Mouse (Mus musculus) kidney, adult 2 months (tissue): ENCODE measurements around the gene Mars. TPM values are rescaled to one million over a fixed set of nuclear protein-coding genes. Genes with fewer than 3 reads are reported as not detected.
A peak's percentile ranks its signal among the peaks of the same experiment; 100 is the strongest.
"Not testable (repeated sequence)": the region's sequence is repeated elsewhere in the genome, so short reads cannot be mapped to it uniquely, and the experiment has no call there.

ENCODE experiments used
- DNase-seq: peaks from one replicate; pipeline ENCODE4 v3.0.0; 2021
- H3K27ac ChIP-seq: fragments of 200-500 bp; 2 replicates; pipeline ENCODE4 v1.5.1; 2012; ENCODE audit warnings: low read depth, low read length, control low read depth, inconsistent platforms; ENCODE audit not compliant: insufficient read depth
- H3K27me3 ChIP-seq: fragments of 200-500 bp; replicated peaks from 2 replicates; pipeline ENCODE4 v1.6.1; 2012; ENCODE audit warnings: mild to moderate bottlenecking, moderate library complexity, low read length, inconsistent platforms; ENCODE audit not compliant: control insufficient read depth, insufficient read depth
- H3K36me3 ChIP-seq: fragments of 200-500 bp; 2 replicates; pipeline ENCODE4 v1.6.1; 2012; ENCODE audit warnings: mild to moderate bottlenecking, moderate library complexity, low read length, inconsistent platforms; ENCODE audit not compliant: control insufficient read depth, insufficient read depth
- H3K4me1 ChIP-seq: fragments of 200-500 bp; 2 replicates; pipeline ENCODE4 v1.6.1; 2011; ENCODE audit warnings: low read length; ENCODE audit not compliant: control insufficient read depth, insufficient read depth
- H3K4me3 ChIP-seq: fragments of 200-500 bp; 2 replicates; pipeline ENCODE4 v1.5.1; 2011; ENCODE audit warnings: mild to moderate bottlenecking, low read depth, low read length, control low read depth; ENCODE audit not compliant: insufficient read depth
- CTCF ChIP-seq: fragments of 200-500 bp; conservative IDR thresholded peaks from 2 replicates; pipeline ENCODE4 v1.5.1; 2011; ENCODE audit warnings: low read depth, mild to moderate bottlenecking, control low read depth, low read length, moderate library complexity, mixed read lengths; ENCODE audit not compliant: insufficient read depth, insufficient read length
- POLR2A ChIP-seq: fragments of 200-500 bp; IDR thresholded peaks from one replicate; pipeline ENCODE4 v1.6.1; 2011; ENCODE audit warnings: low read depth, low read length, control low read depth
- WGBS: fragments of 180-500 bp; shearing (Covaris S2); methylation state at CpG from one replicate; pipeline ENCODE4 v1.1.7; 2018; 5-methylcytosine and 5-hydroxymethylcytosine counted together
- polyA plus RNA-seq: library from polyadenylated mRNA; depleted of rRNA; stranded (reverse); fragments of >200 nt; gene quantifications from 2 replicates; pipeline ENCODE4 v1.2.3, GENCODE M21; 2012

The Mars gene
- polyA plus RNA-seq, 1 experiment, result 44.4 TPM

DNA sequence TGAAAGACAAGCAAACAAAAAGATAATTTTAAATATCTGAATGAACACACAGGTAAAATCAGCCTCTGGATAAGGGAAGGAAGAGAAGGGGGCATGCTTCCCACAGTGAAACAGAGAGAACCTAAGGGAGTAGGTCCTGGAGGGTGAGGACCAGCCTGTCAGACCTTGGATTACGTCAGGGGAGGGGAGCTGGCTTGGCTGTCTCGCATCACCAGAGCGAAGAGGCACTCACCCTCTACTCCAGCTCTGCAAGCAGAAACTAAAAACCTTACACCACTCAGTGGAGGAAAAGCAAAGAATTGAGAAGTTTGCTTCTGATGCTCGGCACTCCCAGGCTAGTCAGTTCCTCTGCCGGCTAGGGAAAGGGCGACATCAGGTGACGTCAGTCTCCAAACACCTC is 8.4 kb upstream of the Mars start:
- Histone ChIP-seq H3K36me3 (no peaks in the 10 kb centered on the region), H3K27me3 (no peaks in the 10 kb centered on the region), H3K4me1 (no peaks in the 10 kb centered on the region), H3K27ac (no peak overlapping the region), H3K4me3 (no peak overlapping the region)
- TF ChIP-seq CTCF (no peak), POLR2A (no peak)
- no peak for DNase-seq
- 37% methylated on average over 7 of the region's 7 CpGs for WGBS

DNA sequence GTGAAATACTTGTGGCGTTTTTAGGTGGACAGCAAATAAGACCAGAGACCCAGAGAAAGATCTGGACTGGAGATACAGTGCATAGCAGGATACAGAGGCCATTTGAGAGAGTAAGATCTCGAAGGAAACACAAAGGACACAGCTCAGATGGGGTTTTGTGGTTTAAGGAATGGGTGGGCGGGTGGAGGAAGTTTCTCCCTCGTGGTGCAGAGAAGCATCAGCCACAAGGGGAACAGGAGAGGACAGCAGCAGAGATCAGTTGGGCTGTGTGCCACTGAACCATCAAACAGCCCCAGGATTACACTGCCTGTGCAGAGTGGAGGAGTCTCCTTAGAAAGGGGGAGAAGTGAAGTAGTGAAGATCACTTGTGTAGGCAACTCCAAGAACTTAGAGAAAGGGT is 6.4 kb upstream of the Mars start:
- no peaks in the 10 kb centered on the region for H3K27me3 ChIP-seq
- 44% methylated on average over 4 of the region's 4 CpGs for WGBS
- no peak for DNase-seq
- no peak overlapping the region for H3K4me3 ChIP-seq
- TF ChIP-seq CTCF (no peak), POLR2A (no peak)
- H3K27ac ChIP-seq, result no peak overlapping the region
- no peaks in the 10 kb centered on the region for H3K36me3 ChIP-seq
- H3K4me1 ChIP-seq, result no peaks in the 10 kb centered on the region

DNA sequence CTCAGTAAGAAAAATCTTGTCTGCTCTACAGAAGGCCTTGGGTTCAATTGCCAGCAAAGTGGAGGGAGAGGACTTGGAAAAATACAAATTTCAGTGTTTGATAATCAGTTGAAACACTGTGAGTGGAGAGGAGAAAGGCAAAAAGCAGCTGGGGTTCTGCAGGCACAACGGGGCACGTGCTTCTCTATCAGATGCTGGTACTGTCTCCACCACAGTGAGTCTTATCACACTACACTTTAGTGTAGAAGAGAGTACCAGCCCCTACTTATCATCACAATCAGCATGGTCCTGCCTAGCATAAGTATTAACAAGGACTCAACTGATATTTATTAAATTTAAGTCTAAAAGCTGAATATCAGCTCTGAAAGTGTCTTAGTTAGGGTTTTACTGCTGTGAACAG is 5.7 kb upstream of the Mars start:
- WGBS, result 96% methylated on average over 2 of the region's 2 CpGs
- Histone ChIP-seq H3K4me1 (no peaks in the 10 kb centered on the region), H3K27me3 (no peaks in the 10 kb centered on the region), H3K4me3 (no peak overlapping the region), H3K27ac (no peak overlapping the region), H3K36me3 (no peaks in the 10 kb centered on the region)
- TF ChIP-seq POLR2A (no peak), CTCF (no peak)
- DNase-seq, result no peak

DNA sequence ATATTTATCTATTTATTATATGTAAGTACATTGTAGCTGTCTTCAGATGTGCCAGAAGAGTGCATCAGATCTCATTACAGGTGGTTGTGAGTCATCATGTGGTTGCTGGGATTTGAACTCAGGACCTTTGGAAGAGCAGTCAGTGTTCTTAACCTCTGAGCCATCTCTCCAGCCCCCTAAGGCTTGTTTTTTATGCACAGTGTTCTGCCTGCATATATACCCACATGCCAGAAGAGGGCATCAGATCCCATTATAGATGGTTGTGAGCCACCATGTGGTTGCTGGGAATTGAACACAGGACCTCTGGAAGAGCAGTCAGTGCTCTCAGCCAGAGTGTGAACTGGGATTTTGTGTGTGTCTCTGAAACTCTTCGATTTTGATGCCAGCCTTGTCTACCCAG is 3.4 kb upstream of the Mars start:
- not testable (repeated sequence) for H3K4me3 ChIP-seq, H3K27me3 ChIP-seq, DNase-seq, H3K4me1 ChIP-seq, H3K36me3 ChIP-seq, H3K27ac ChIP-seq
- 77% methylated on average over 1 of the region's 1 CpGs for WGBS

DNA sequence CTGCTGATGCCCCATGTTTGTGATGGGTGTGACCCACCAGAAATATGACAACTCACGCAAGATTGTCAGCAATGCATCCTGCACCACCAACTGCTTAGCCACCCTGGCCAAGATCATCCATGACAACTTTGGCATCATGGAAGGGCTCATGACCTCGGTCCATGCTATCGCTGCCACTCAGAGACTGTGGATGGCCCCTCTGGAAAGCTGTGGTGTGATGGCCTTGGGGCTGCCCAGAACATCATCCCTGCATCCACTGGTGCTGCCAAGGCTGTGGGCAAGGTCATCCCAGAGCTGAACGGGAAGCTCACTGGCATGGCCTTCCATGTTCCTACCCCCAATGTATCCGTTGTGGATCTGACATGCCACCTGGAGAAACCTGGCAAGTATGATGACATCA is 1.9 kb upstream of the Mars start:
- H3K27me3 ChIP-seq, DNase-seq, H3K36me3 ChIP-seq, H3K4me3 ChIP-seq, H3K27ac ChIP-seq, H3K4me1 ChIP-seq: not testable (repeated sequence)
- WGBS, result 92% methylated on average over 5 of the region's 5 CpGs

DNA sequence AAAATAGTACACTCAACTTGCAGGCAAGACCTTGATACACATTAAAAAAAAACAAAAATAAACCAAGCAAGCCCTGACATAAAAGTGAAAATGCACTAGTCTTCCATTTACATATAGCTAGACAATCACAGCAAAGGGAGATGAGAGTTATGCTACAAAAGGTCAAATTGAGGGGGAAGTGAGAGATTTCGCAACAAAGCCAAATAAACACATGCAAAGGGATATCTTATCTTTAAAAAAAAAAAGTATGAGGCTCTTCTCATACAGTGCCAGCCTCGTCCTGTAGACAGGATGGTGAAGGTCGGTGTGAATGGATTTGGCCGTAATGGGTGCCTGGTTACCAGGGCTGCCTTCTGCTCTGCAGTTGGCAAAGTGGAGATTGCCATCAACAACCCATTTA is 1.3 kb upstream of the Mars start:
- H3K27ac ChIP-seq, result no peak overlapping the region
- no peaks in the 10 kb centered on the region for H3K27me3 ChIP-seq
- WGBS, result 74% methylated on average over 4 of the region's 4 CpGs
- H3K4me3 ChIP-seq, result no peak overlapping the region
- H3K4me1 ChIP-seq, result no peaks in the 10 kb centered on the region
- TF ChIP-seq CTCF, result no peak
- TF ChIP-seq POLR2A, result no peak
- DNase-seq, result no peak
- peaks cover 1% of the 10 kb centered on the region; the same call in 1 of the 2 replicates for H3K36me3 ChIP-seq

DNA sequence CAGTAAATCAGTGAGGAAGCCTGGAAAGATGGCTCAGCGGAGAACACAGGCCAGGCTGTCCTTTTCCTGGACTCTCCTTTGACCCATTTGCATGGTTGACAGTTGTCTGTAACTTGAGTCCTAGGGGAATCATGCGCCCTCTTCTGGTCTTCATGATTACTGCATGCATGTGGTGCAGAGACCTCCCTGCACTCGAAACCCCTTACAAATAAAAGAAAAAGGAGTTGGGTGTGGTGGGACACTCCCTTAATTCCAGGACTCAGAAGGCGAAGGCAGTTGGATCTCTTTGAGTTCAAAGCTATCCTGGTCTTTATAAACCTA is 730 bp upstream of the Mars start:
- WGBS, result 0% methylated on average over 4 of the region's 4 CpGs
- H3K27me3 ChIP-seq, result no peaks in the 10 kb centered on the region
- TF ChIP-seq CTCF (peak; percentile 83), POLR2A (no peak)
- no peaks in the 10 kb centered on the region for H3K4me1 ChIP-seq
- peak overlapping the region; percentile 76 for H3K27ac ChIP-seq
- peak overlapping the region; percentile 79 for H3K4me3 ChIP-seq
- DNase-seq, result peak; percentile 89
- peaks cover 1% of the 10 kb centered on the region; the same call in 1 of the 2 replicates for H3K36me3 ChIP-seq
